Mouse (Mus musculus): ENCODE measurements around the gene Srsf7.

The Srsf7 gene

GRCm38 (mm10) chr17:80156905-80157304, 50.2 kb downstream of the Srsf7 start:
- DNase-seq (ENCODE audit: low spot score in 2 of 2) = no peak

GRCm38 (mm10) chr17:80153631-80154030, 53.5 kb downstream of the Srsf7 start:
- DNase-seq (ENCODE audit: low spot score in 2 of 2) = no peak

- no peak for DNase-seq (ENCODE audit: low spot score in 2 of 2)
Measured at GRCm38 (mm10) chr17:80152767-80153630, 54.1 kb downstream of the Srsf7 start.

GRCm38 (mm10) chr17:80151353-80151752, 55.8 kb downstream of the Srsf7 start:
- no peak for DNase-seq (ENCODE audit: low spot score in 2 of 2)
